Mouse (Mus musculus) ES-E14 (cell line): ENCODE results near the gene Tesc. TPM values are rescaled to one million over a fixed set of nuclear protein-coding genes. Genes with fewer than 3 reads are reported as not detected.

Source experiments
- DNase-seq: peaks from one replicate; pipeline ENCODE4 v3.0.0-alpha.2; 2013; ENCODE audit warnings: low read depth, low spot score
- H3K27ac ChIP-seq: 2 replicates; pipeline ENCODE4 v1.5.1; 2012; ENCODE audit warnings: low read depth, mild to moderate bottlenecking, low read length, moderate library complexity, mixed read lengths; ENCODE audit not compliant: poor library complexity, insufficient read depth, severe bottlenecking
- H3K36me3 ChIP-seq: 2 replicates; pipeline ENCODE4 v1.6.1; 2012; ENCODE audit warnings: mild to moderate bottlenecking, low read length, moderate library complexity, mixed read lengths; ENCODE audit not compliant: control insufficient read depth, poor library complexity, insufficient read depth, severe bottlenecking
- H3K4me1 ChIP-seq, 2 experiments: fragments of 150-350 bp in 1 of 2; sonication (generic) in 1 of 2; 2 replicates each; pipeline ENCODE4 v1.6.1; 2012; ENCODE audit warnings: low read length in 2 of 2, mild to moderate bottlenecking in 1 of 2, mixed read lengths in 1 of 2; ENCODE audit not compliant: control insufficient read depth in 2 of 2, insufficient read depth in 2 of 2, poor library complexity in 1 of 2
- H3K4me3 ChIP-seq, 2 experiments: fragments of 150-350 bp in 1 of 2; sonication (generic) in 1 of 2; 2 replicates each; pipeline ENCODE4 v1.5.1; 2012; ENCODE audit warnings: low read length in 2 of 2, low read depth in 1 of 2, mild to moderate bottlenecking in 1 of 2, mixed read lengths in 1 of 2; ENCODE audit not compliant: insufficient read depth in 1 of 2, poor library complexity in 1 of 2, severe bottlenecking in 1 of 2
- H3K9ac ChIP-seq: 2 replicates; pipeline ENCODE4 v1.6.1; 2012; ENCODE audit warnings: low read depth, mild to moderate bottlenecking, low read length, mixed read lengths; ENCODE audit not compliant: poor library complexity, insufficient read depth, severe bottlenecking
- H3K9me3 ChIP-seq: fragments of 150-350 bp; sonication (generic); 2 replicates; pipeline ENCODE4 v1.6.1; 2012; ENCODE audit warnings: low read depth, mild to moderate bottlenecking, low read length; ENCODE audit not compliant: control insufficient read depth, insufficient read depth
- CHD2 ChIP-seq: IDR thresholded peaks from 2 replicates; pipeline ENCODE4 v1.6.1; 2014; ENCODE audit warnings: mild to moderate bottlenecking, low read depth, low read length, inconsistent platforms
- HCFC1 ChIP-seq: IDR thresholded peaks from 2 replicates; pipeline ENCODE4 v1.6.1; 2012; ENCODE audit warnings: low read length, inconsistent platforms, borderline replicate concordance; ENCODE audit not compliant: insufficient read depth
- MAFK ChIP-seq: IDR thresholded peaks from 2 replicates; pipeline ENCODE4 v1.6.1; 2014; ENCODE audit warnings: mild to moderate bottlenecking, low read depth, low read length, inconsistent platforms; ENCODE audit not compliant: insufficient read depth
- ZC3H11A ChIP-seq: IDR thresholded peaks from 2 replicates; pipeline ENCODE4 v1.6.1; 2012; ENCODE audit warnings: low read depth, mild to moderate bottlenecking, inconsistent platforms, low read length, borderline replicate concordance
- ZNF384 ChIP-seq: IDR thresholded peaks from 2 replicates; pipeline ENCODE4 v1.6.1; 2012; ENCODE audit warnings: low read depth, low read length, inconsistent platforms
- in situ Hi-C, 2 experiments: fragments of 600-800 bp; cut with MboI; formaldehyde crosslinking; loops; one replicate each; pipeline ENCODE4 v1.15.1; 2025; ENCODE audit warnings: low sequenced_read_pairs in 2 of 2, inconsistent platforms in 1 of 2; ENCODE audit not compliant: unreplicated experiment in 2 of 2
- total RNA-seq: library from RNA; depleted of rRNA; stranded (reverse); fragments of 300-350 nt; gene quantifications from 2 replicates; pipeline ENCODE4 v1.2.3, GENCODE M21; 2012

Gene Tesc
- total RNA-seq, 1 experiment, result 3.1 TPM

DNA sequence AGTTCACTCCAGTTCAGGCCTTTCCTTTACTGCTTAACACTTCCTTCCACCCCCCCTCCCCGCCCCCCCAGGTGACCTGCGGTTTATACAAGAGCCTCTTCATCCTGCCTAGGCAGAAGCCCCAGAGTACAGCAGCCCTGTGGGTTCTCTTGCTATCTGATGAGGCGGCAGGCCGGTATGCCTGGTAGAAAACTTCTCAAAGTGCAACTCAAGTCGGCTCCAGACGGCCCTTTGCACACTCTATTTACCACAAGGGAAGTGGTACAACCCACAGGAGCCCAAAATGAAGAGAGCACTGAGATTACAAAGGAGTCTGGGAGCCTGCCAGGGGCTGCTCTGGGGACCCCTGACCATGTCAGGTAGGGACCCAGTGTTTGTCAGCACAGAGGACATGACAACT lies 54.5 kb downstream of the Tesc start:
- H3K36me3 ChIP-seq, result peaks cover 14% of the 10 kb centered on the region; the same call in 1 of the 2 replicates
- no peaks in the 10 kb centered on the region for H3K4me1 ChIP-seq
- H3K4me3 ChIP-seq, result no peak overlapping the region
- no peaks in the 10 kb centered on the region for H3K9me3 ChIP-seq
- TF ChIP-seq ZNF384 (no peak), ZC3H11A (no peak), MAFK (no peak), CHD2 (no peak), HCFC1 (no peak)
- in situ Hi-C loops, result no loop called here
- DNase-seq, result no peak
- no peak overlapping the region for H3K9ac ChIP-seq
- no peak overlapping the region for H3K27ac ChIP-seq

GRCm38 (mm10) chr5:118083060-118083638 lies 55.6 kb downstream of the Tesc start:
- Histone ChIP-seq H3K27ac (no peak overlapping the region), H3K4me3 (no peak overlapping the region), H3K9ac (no peak overlapping the region), H3K36me3 (peaks cover 13% of the 10 kb centered on the region; the same call in 1 of the 2 replicates), H3K4me1 (no peaks in the 10 kb centered on the region), H3K9me3 (no peaks in the 10 kb centered on the region)
- TF ChIP-seq HCFC1 (no peak), MAFK (no peak), ZNF384 (no peak), ZC3H11A (no peak), CHD2 (no peak)
- DNase-seq, result no peak
- in situ Hi-C loops, result no loop called here

DNA sequence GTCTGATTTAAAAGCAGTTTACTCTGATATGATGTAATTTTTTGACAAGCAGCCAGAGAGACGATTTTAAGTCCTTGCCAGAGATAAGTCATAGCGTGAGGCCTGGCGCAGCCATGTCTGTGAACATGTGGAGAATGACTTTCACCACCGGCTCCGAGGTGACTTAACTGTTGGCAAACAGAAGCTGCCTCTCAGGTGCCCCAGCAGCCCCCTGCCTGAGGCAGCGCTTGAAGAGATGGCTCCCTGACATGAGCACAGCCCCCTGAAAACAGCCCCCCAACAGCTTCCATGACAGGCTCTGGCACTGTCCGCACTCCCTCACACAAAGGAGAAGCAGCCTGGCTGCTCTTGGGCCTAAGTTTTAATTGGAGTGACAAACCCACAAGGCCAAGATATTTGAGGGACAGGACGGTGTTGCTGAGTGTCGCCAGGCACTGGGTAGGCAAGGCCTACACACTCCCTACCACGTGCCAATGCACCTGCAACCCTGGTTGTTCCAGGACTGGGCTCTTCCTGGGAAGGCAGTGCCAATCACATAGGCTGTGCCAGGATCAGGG lies 56.7 kb downstream of the Tesc start:
- Histone ChIP-seq H3K36me3 (peaks cover 13% of the 10 kb centered on the region; the same call in 1 of the 2 replicates), H3K27ac (no peak overlapping the region), H3K4me1 (no peaks in the 10 kb centered on the region), H3K4me3 (no peak overlapping the region), H3K9me3 (no peaks in the 10 kb centered on the region), H3K9ac (no peak overlapping the region)
- no peak for DNase-seq
- TF ChIP-seq ZC3H11A (no peak), HCFC1 (no peak), MAFK (no peak), ZNF384 (no peak), CHD2 (no peak)
- in situ Hi-C loops, result no loop called here

DNA sequence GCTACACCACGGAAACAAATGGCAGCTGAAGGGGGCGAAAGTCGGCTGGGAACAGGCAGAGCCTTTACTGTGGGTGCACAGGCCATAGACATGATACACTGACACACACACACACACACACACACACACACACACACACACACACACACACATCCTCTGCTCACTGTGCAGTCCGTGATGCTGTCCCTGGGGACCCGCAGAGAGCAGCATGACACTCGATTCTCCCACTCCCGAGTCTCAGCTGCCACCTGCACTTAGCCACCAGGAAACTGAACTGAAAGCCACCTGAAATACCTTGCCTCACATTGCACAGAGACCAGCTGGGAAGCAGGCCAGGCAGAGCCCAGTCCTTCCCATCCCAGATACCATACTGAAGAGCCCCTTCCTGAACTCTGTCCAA lies 57.8 kb downstream of the Tesc start:
- TF ChIP-seq ZNF384, result no peak
- no peak for TF ChIP-seq HCFC1
- no peak for TF ChIP-seq MAFK
- no peak for TF ChIP-seq ZC3H11A
- no peak for TF ChIP-seq CHD2
- DNase-seq, result no peak
- H3K36me3 ChIP-seq, result peaks cover 16% of the 10 kb centered on the region; the same call in 1 of the 2 replicates
- no peak overlapping the region for H3K9ac ChIP-seq
- no peak overlapping the region for H3K27ac ChIP-seq
- in situ Hi-C loops, result no loop called here
- no peak overlapping the region for H3K4me3 ChIP-seq
- no peaks in the 10 kb centered on the region for H3K9me3 ChIP-seq
- no peaks in the 10 kb centered on the region for H3K4me1 ChIP-seq

DNA sequence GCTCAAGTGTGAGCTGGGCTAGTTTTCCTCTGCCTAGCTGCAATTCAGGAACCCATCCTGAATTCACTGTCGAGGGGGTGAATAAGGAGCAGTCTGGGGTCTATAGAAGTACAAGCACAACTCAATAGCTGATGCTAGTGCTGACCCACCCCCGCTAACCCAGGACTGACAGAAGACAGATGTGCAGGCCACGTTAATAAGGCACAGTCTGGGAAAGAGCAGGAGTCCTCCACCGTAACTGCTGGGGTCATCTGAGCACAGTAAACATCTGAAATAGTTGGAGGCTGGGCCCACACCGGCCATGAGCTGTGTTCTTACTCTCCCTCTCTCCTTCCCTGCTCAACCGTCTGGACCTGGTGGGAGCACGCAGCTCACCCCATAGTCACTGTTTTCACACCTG lies 59.4 kb downstream of the Tesc start:
- no peak overlapping the region for H3K27ac ChIP-seq
- in situ Hi-C loops, result no loop called here
- H3K4me1 ChIP-seq, result no peaks in the 10 kb centered on the region
- TF ChIP-seq HCFC1, result no peak
- TF ChIP-seq CHD2, result no peak
- no peak for TF ChIP-seq ZC3H11A
- TF ChIP-seq ZNF384, result no peak
- H3K36me3 ChIP-seq, result peaks cover 24% of the 10 kb centered on the region; the same call in 1 of the 2 replicates
- H3K4me3 ChIP-seq, result no peak overlapping the region
- H3K9ac ChIP-seq, result no peak overlapping the region
- DNase-seq, result no peak
- H3K9me3 ChIP-seq, result no peaks in the 10 kb centered on the region
